Mouse (Mus musculus) gastrocnemius, postnatal 10 days (tissue): ENCODE results near the gene Chst3. TPM values are rescaled to one million over a fixed set of nuclear protein-coding genes. Genes with fewer than 3 reads are reported as not detected.
"Not testable (repeated sequence)": the region's sequence is repeated elsewhere in the genome, so short reads cannot be mapped to it uniquely, and the experiment has no call there.

Experiments used
- DNase-seq: peaks from one replicate; pipeline ENCODE4 v3.0.0; 2021; ENCODE audit warnings: mixed read lengths
- microRNA-seq, 2 experiments: library from miRNA; unstranded; fragments of <30 nt; microRNA quantifications; one replicate each; pipeline ENCODE4 v1.2.0; 2021
- total RNA-seq, 2 experiments: library from RNA; stranded (reverse); gene quantifications; 2 replicates each; pipeline ENCODE4 v1.2.3; 2021

The Chst3 gene
- total RNA-seq, 2 experiments from 2014 or later: 1.9 to 2.1 TPM

DNA sequence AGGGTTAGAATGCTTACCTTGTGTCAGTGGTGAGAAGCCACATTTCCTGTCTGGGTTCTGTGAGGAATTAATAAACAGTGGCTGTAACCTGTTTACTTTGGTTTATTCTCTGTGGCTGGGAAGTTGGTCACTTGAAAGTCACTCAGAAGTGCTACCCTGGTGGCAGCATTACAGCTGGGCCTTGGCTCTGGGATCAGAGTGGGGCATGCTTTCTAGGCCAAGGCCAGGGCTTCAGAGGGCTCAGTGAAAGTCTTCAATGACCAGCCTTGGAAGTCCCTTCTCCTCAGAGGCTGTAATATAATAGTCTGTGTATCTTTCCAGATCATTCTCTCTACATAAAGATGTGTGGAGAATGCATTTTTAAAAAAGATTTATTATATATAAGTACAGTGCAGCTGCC is 63.0 kb downstream of the Chst3 start:
- no peak for DNase-seq

DNA sequence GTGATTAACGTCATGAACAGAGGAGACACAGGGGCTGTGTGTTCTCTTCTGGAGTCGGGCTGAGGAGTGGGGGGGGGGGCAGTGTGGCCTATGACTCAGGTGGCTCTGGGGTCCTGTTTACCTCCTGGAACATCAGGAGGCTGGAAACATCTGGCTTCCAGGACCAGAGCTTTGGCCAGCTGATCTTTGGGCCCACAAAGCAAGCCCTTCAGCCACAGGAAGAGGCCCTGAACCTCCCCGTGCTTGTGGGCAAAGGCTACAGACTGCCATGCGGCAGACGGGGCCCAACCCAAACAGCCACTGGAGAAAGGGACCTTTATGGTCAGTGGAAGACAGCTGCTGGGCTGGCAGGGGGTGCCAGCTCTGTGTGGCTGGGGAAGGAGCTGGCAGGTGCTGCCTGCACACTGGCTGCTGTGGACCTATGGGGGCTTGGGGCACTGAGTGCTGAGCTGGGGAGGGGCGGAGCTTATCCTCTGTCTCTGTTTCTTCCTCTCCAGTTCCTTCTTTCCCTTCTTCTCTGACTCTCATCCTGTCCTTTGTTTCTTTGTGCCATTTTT is 67.9 kb downstream of the Chst3 start:
- DNase-seq: peak; percentile 24

DNA sequence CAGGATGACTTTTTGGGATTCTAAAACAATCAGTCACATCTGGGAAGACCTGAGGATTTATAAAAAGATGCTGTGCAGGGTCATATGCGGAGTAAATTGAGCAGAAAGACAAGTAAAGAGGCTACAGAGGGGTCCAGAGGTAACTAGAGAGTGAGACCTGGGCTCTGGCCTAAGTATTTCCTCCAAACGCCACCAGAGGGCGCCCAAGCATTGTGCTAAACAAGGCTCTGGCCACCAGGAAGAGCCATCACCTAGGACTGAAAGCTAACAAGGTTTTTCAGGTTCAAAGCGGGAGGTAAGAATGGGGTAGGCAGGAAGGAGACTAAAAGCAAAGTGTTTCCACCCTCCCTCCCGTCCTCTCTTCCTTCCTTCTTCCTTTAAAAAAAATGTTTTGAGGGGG is 71.0 kb downstream of the Chst3 start:
- DNase-seq: peak; percentile 87

DNA sequence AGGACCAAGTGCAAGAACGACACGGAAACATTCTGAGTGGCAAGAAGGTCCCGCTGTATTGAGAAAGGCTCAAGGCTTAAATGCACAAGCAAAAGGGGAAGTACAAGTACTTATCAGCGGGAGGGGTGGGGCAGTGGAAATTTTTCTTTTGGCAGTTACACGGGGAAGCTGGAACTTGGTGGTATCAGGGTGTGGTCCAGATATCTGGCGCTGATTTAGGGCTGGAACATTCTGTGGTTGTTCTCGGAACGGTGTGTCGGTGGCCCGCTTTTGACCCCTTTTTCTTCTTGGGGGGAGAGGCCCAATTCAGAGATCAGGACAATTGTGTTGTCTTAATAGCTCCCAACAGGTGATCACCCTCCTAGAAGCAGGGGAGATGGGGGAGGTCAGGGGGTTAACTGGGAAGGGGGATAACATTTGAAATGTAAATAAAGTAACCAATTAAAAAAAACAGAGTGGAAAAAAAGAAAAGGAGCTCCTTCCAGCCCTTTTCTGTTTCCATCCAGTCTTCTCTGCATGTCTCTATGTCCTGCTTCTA is 71.5 kb downstream of the Chst3 start:
- DNase-seq: not testable (repeated sequence)

DNA sequence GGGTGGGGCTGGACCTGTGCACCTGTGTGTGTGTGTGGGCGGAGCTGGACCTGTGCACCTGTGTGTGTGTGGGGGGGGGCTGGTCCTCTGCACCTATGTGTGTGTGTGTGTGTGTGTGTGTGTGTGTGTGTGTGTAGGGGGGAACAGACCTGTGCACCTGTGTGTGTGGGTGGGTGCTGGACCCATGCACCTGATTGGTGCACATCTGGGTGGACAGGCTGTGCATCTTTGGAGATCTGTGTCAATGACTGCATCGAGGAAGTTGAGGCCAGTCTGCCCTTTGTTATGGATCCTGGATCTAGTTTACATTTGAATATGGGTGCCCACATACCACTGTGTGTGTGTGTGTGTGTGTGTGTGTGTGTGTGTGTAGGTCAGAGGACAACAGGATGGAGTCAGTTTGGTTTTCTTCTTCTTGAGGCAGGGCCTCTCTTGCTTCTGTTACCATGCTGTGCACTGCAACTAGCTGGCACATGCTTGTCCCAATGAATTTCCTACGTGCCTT is 77.4 kb downstream of the Chst3 start:
- DNase-seq: no peak

DNA sequence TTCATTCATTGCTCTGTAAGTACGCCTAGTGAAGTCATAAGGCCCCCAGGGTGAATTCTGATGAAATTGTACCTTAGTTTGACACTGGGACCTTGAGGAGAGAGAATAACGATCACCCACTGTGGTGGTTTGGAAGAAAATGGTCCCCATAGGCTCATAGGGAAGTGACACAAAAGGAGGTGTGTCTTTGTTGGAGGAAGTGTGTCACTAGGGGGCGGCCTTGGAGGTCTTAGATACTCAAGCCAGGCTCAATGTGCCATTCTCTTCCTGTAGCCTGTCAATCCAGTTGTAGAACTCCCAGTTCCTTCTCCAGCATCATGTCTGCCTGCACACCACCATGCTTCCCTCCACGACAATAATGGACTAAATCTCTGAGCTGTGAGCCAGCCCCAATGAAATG is 78.3 kb downstream of the Chst3 start:
- no peak for DNase-seq

DNA sequence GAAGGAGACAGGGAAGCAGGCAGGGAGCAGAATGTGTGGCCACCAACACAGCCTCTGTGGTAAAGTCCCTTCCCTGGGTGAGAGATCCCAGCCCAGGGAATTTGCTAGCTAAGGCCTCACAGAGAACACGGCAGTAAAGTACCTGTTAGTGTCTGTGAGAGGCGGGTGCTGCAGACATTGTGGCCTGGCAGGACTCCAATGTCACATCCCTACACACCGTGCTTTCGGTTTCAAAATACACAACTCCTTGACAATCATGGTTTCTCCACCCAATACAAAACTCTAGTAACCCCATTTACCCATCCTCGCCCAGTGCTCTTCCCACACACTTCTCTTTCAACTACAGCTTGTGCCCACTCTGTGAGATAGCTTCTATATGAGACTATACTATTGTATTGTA is 80.4 kb downstream of the Chst3 start:
- DNase-seq: no peak

DNA sequence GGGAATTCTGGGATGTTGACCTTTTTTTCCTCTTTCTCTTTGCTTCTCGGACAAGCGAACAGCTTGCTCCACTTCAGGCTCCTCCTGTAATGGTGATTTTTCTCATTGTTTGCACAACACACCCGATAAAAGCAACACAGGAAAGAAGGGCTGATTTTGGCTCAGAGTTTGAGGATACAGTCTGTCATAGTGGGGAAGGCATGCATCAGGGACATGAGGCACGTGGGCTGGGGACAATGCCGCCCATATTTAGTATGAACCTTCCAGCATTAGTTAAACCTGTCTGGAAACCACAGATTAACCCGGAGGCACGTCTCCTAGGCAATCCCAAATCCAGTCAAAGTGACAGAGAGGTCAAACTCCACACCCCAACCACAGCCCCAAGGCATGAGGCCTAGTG is 82.1 kb downstream of the Chst3 start:
- DNase-seq: no peak

DNA sequence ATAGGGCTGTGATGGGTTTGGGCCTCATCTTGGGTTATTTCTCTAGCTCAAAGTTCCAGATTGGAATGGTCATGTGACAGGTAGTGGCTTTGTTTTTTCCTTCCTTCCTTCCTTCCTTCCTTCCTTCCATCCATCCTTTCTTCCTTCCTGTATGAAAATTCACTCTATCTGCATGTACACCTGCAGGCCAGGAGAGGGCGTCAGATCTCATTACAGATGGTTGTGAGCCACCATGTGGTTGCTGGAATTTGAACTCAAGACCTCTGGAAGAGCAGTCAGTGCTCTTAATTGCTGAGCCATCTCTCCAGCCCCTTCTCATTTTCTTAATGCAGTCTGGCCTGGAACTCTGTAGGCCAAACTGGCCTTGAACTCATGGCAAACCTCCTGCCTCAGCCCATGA is 83.0 kb downstream of the Chst3 start:
- DNase-seq: not testable (repeated sequence)

DNA sequence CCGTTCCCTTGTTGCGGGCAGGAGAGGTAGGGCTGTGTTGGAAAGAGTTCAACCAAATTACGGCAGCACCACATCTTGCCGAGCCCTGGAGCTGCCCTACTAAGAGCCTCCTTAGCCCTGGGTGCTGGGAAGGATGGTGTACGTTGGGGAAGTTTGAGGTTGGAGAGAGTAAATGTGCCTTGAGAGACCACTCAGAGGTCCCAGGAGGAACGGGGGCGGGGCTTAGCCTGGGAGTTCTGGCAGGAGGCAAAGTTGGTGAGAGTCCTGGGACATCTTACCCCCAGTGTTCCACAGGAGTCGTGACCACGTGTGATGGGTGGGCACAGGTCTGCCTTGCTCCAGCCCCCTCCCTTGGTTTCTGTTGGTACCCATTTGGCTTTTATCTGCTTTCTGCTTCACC is 84.9 kb downstream of the Chst3 start:
- DNase-seq: no peak

DNA sequence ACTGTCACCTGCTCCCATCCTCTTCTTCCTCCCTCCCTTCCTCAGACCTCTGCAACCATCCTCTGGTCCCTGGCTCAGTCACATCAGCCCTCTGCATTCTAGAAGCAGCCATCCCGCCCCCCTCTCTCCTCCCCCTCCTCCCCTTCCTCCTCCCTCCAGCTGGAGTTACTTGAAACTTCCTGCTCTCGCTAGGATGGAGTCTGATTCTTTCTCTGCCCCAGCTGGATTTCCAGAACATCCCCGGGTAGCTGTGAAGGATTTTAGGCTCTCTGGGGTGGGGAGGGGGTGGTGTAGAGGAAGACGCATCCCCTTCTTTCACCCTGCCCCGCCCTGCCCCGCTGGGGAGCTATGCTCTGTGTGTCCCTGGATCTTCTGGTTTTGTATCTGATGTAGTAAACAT is 85.6 kb downstream of the Chst3 start:
- DNase-seq: no peak

Small RNAs within 50 kb of the gene (microRNA-seq; reads per million reads assigned to microRNA genes)
- 0 reads per million in 2 experiments for gene Gm22117

Other genes starting within 250 kb of the Chst3 start
- 10 to 100 TPM; 12.4 to 13.5 TPM for gene Ascc1, start 216.5 kb downstream of the Chst3 start, total RNA-seq
- gene Anapc16, start 216.1 kb downstream of the Chst3 start, total RNA-seq: 10 to 100 TPM; 39.7 to 40.1 TPM
- 1 to 10 TPM; 4.6 to 6.2 TPM for gene Spock2, start 113.0 kb downstream of the Chst3 start, total RNA-seq
- 100 to 1,000 TPM; 405 to 444 TPM for gene Psap, start 58.4 kb upstream of the Chst3 start, total RNA-seq
- 10 to 100 TPM; 16.2 to 18.4 TPM for gene Vsir, start 127.6 kb upstream of the Chst3 start, total RNA-seq
- not detected for gene Gm17455, start 180.5 kb upstream of the Chst3 start, total RNA-seq